Mouse (Mus musculus): ENCODE data around the gene Cyb5b.

DNA sequence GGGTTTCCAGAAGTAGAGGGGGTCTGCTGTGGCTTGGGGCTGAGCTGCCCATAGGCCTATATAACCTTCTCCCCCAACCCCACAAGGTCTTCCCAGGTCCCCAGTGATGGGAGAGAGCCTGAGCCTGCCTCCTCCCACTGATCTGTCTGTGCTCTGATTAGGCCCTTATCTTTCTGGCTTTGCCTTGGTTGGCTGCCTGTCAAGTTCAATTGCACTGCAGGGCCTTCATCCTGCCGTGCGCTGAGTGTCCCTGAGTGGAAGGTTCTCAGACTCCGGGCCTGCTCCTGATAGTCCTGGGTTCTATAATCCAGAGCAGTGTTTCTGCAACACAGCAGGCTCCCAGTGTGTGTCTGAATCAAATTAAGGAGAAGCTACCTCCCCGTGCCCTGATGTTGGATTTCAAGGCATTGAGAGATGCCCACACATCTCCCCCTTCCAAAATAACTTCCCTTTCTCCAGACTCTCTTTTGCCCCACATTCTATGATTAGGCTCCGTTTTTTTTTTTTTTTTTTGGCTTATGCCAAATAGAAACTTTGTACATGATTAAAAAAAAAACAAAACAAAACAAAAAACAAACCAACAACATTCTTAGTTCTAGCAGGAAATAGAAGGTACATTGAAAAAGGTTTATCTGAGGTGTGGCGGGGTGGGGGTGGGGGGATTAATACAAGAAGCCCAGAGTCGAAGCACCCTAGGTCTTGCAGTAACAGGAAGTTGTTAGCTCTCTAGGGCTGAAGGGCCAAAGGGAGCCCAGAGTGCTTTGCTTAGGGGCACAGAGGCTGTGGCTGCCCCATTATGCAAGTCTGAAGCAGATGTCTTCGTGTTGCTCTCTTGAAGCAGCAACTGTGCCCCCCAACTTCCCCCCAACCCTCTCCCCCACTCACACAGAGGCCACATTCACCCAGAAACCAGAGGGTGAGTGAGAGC lies 71.7 kb downstream of the Cyb5b start:
- TF ChIP-seq CHD2 (IDR thresholded peaks at IDR 0.05; ENCODE audit: low read depth, low read length) (no peak), ZNF384 (IDR thresholded peaks at IDR 0.05; ENCODE audit: low read depth, low read length) (no peak), MAFK (IDR thresholded peaks at IDR 0.05; ENCODE audit: insufficient read depth, low read depth, low read length) (no peak), HCFC1 (IDR thresholded peaks at IDR 0.05; ENCODE audit: borderline replicate concordance, insufficient read depth, low read length) (no peak), ZC3H11A (IDR thresholded peaks at IDR 0.05; ENCODE audit: borderline replicate concordance, low read depth, low read length) (no peak)

Measured in ES-E14 (cell line).